Mouse (Mus musculus) adrenal gland, postnatal 14 days (tissue): ENCODE measurements at regions not wholly inside any gene's neighbourhood (a gene's known extent, or its start where the extent isn't known, plus 50 kb on each side); places are given as distances from the start of the nearest gene placed in this dataset.

Experiments used
- DNase-seq: peaks from one replicate; pipeline ENCODE4 v3.0.0; 2021; ENCODE audit warnings: mixed read lengths

DNA sequence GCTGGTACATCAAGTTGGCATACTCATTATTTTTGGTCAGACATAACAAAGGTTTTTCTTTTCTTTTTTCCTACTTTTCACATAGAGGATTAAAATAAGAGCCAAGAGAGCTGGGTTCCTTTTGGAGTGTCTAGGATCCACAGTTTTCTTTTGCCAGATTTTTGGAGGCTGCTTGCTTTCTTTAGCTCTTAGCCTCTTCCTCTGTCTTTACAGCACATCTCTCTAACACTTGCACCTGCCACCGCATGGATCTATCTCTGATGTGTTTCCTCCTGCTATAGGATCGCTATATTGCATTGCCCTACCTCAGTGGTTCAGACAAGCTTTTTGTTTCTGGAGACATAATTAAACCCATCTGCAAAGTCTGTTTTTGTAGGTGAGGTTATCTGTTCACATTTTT, 339.9 kb downstream of the Rpl10l start:
- DNase-seq = no peak

DNA sequence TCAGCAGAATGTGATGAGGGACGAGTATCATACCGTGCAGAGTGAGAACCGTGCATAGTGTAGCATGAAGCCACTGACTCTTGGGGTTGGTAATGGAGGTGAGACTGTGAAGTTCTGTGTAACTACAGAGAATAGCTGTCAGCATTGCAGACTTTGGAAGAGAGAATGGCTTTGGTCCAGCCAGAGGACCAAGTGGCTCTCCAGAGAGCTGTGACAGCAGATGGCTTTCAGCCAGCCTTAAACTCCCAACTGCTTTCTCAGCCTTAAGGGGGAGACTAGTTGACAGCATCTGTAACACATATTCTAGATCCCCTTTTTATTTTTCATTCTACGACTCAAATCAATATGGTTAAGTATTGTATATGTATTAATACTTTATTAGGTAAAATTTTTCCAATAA, 342.0 kb downstream of the Rpl10l start:
- peak; percentile 4 for DNase-seq

DNA sequence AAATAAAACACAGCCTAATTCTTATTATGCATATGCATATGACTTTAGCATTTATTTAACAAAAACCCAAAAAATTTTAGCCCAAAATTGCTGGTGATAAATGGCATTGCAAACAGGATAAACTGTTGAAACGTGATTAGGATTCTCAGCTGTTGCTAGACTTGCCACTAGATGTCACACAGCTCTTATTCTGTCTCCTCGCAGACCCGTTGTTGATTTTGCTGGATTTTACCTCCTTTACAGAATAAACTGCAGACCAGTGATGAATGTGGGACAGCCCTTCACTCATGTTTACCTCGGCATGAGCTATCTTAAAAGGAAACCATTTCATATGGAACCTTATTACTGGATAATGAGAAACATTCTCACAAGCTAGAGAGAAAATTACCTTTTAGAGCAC, 352.4 kb downstream of the Rpl10l start:
- no peak for DNase-seq

DNA sequence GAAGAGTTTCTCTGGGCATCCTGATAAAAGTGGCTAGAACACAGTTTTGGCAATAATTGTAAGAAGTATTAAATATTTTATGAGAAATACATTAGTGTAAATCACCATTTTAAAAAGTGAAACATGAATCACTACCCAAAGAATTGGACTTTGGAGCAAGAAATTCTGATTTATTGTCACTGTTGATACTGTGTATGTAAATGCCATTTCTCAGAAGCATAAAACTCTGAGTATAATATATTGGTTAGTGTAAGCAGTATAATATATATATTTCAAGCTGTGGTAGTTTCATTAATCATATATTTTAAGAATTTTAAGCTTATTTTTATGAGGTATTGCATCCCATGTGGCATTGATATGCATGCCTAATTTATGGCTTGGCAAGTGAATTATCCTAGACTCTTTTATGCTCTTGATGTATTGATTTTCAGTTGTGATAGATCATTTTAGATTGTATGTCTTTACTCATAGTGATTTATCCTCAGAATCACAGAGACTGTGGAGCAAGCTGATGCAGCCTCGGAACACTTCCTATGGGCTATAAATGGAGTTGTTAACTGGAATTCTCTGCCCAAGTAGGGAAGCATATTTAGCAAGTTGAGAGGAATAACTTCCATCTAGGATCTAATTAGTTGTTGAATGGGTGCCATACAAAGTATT, 354.4 kb downstream of the Rpl10l start:
- DNase-seq = no peak
